Mouse (Mus musculus) cerebellum, adult 18-20 months (tissue): ENCODE results near the gene Tsga10ip.

Experiments used
- DNase-seq, 2 experiments: peaks; one replicate each; pipeline ENCODE4 v3.0.0; 2021

The Tsga10ip gene

DNA sequence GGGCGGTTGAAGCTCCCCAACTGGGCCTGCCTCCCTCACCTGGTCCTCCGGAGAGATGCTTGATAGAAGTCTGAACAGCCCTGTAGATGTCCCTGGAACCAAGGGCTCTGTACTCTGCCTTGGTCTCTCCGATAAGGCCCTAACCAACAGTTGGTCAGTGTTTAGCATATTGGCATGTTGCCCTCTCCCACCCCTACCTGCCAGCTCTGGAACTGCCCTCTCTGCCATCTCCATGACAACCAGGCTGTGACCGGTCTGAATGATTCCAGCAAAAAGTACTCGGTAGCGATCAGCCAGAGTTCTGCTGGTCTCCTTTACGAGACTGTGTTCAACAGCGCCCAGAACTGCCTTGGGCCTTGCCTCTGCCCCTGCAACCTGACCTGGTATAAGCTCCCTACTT is at the start of gene Tsga10ip:
Gene Tsga10ip (minus strand): TSS at position 234 of the 400 bp plus-strand sequence.
- DNase-seq = no peak

DNA sequence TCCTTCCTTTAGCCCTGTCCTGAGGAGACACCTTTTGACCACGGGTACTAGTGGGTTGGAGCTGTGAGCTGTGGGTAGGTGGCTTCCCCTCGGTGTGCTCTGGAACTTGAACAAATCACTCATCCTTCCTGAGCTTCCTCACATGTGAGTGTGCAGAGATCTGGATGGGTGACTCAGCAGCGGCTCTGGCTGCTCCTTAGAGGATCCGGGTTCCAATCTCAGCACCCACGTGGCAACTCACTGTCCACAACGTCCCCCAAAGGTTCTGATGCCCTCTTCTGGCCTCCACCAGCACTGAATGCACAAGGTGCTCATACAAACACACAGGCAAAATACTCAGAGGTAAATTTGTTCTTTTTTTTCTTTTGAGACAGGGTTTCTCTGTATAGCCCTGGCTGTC is 49.4 kb upstream of the Tsga10ip start:
- no peak for DNase-seq

DNA sequence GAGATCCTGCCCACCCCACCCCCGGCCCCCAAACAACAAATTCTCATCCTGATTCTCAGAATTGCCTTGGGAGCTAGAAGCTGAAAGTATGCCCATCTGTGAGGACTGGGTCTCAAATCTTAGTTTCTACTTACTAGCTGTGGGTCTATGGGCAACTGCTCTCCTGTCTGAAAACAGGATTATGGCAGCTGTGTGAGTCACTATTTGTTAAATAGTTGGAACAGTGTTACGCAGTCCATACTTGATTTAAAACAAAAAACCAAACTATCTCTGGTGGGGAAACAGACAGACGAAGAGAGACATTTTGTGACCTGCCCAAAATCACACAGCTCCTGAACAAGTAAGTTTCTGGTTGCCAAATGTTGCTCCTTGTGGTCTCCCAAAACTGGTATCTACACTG is 47.3 kb upstream of the Tsga10ip start:
- DNase-seq = no peak

DNA sequence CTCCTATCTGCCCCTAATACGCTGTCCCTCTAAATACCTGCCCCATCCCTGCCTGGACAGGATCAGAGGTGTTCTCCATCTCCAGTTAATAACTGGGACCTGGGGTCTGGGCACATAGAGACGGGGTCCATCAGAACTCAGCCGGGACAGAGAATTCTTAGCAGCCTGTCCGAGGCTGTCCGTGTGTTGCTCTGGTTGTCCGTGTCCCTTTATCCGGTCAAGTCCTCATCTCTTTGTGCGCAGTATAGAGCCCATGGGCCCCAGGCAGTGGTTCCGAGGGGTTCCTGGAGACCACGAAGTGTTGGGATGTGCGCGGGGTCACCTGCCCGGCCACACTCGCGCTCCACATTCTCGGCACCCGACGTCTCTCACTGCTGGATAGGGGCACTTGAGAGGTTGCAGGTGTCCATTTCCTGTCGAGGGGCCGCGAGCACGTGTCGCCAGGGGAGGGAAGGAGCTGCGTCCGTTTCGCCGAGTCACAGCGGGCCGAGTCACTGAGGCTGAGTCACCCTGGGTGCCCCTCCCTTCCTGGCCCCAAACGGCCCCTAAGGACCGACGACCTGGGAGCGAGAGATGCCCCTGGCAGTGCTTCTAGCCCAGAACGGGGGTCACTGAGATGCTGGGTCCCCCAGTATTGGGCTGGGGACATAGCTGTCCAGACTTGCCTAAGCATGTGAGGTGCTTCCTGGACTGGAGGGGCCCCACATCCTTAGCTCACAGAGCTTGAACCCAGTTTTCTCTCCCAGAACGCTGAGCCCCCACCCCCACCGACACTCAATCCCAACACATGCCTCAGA is 46.2 kb upstream of the Tsga10ip start:
- DNase-seq = peak in 1 of 2 experiments; percentile 10

DNA sequence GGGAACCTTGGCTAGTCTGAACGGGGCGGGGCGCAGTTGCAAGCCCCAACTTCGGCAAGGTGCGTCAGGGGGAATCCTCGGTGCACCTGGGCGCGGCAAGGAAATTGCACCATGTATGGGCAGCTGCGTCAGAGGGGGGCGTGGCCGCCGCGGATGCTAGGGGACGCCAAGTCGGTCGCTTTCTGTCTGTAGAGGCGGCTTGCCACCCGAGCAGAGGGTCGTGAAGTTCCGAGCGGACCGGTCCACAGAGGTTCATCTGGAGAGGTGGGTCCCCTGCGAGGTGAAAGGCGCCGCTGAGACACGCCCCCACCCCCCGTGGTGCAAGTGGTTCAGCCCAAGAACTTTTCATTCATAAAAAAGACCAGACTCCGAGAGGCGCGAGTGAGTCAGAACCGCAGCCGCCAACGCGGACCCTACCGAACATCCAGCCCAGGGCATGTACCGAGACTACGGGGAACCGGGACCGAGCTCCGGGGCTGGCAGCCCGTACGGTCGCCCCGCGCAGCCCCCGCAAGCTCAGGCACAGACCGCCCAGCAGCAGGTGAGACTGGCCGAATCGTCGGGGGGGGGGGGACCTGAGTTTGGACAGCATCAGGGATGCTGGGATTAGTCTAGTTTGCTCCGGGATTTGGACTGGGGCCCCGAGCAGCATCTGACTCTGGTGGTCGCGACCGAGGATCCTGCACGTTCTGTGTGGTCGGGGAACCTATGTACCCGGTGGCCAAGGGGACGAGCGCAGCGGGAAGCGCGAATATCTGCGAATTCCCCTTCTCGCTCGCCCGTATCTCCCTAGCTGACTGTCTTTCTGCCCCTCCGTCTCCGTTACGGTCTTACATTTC is 45.4 kb upstream of the Tsga10ip start, which contains the start of gene Fosl1:
Gene Fosl1 (plus strand): TSS at position 33 of the 839 bp plus-strand sequence.
- peak; percentile 73 to 74 for DNase-seq

DNA sequence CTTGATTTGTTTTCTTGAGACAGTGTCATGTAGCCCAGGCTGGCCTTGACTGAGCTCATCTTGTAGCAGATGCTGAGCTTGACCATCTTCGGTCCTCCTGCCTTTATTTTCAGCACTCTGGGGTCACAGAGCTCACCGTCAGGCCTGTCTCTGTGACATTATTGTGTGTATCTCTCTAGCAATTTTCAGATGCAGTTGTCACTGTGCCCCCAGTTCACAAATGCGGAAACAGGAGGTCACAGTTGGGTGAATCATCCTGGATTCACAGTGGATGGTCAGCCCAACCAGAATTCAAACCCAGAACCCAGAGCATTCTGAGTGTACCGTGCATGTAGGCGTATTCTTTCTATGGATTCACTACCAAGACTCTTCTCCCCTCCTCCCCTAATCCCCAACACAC is 43.4 kb upstream of the Tsga10ip start:
- peak in 1 of 2 experiments; percentile 0 for DNase-seq

DNA sequence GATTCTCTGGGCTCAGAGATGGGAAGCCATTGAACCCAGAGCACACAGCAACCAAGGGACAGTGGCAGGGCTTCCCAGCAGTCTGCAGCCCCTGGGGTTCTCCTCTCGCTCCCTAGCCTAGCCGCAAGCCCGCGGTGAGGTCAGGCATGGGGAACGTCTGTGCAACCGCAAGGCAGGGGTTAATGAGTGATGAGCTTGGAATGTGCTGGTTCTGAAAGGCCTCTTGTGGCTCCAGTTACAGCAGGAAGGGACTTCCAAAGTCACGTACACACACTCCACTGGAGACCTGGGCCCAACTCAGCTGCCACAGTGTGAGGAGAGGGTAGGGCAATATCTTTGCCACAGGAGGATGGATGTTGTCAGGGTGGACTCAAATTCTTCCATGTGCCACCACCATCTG is 42.6 kb upstream of the Tsga10ip start:
- DNase-seq = peak in 1 of 2 experiments; percentile 0

DNA sequence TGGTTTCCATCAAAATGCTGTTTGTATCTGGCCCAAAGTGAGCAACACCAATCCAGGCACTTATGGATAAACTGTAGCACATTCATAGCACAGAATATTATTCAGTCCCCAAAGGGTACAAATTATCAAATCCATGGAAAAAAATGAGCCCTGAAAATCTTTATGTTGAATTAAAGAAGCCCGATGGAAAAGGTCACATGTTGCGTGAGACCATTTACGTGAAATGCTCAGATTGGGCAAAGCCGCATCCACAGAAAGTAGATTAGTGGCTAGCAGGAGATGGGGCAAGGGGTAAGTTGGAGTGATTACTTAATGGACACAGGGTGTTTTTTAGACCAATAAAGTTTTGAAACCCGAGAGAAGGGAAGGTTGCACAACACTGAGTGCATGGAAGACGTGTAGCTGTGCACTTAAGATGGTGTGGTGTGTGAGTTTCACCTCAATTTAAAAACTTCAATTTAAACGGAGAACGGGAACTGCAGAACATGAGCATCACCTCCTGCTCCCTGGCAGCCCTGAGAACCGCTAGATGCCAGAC is 42.1 kb upstream of the Tsga10ip start:
- DNase-seq = peak in 1 of 2 experiments; percentile 0

DNA sequence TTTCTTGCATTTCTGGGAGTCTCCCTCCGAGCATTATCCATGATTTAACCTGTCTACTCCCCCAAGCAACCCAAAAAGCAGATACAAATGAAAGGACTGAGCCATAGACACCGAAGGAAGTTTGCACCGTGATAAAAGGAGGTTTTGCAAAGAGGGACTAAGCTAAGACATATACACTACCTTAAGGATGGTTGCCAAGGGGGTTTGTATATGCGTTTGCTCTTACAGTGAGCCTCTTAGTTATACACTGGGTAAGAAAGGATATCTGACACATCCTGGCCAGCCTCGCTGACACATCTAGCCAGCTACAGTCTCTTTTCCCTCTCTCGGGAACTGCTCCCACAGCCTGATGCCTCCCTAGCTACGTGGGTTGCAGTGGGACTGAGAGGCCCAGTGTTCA is 31.6 kb upstream of the Tsga10ip start:
- no peak for DNase-seq

DNA sequence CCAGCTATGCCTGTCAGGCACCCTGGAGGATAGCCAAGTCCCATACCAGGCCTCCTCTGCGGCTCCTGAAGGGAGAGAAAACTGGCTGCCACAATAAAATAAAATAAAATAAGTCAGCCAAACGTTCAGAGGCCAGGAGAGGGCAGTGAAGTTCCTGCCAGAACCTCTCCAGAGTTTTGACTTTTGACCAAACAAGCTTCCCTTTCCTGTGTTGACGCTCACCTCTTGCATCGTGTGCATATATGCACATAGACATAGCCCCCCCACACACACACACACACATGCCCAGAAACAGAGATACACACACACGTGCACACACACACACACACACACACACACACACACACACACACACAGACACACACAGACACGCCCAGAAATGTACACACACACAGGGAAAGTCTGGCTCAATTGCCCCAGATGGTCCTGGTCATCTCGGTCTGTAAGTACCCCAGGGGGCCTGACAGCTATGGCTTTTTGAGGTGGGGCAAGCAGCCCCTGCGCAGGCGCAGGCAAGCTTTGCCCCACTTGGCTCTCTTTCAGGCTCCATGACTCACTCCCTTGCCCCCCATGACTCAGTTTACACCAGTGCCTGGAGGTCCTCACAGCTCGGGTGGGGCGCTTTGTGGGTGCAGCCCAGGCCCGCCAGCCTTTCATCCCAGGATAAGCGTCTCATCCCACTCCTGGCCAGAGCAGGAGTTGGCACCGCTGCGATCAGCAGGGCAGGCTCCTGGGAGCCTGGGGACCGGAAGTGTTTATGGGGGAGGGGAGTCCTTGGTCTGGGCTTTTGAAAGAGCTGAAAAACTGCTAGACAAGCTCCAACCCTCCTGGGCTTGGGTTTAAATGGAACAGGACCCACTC is 30.9 kb upstream of the Tsga10ip start:
- DNase-seq = peak; percentile 46 to 47

DNA sequence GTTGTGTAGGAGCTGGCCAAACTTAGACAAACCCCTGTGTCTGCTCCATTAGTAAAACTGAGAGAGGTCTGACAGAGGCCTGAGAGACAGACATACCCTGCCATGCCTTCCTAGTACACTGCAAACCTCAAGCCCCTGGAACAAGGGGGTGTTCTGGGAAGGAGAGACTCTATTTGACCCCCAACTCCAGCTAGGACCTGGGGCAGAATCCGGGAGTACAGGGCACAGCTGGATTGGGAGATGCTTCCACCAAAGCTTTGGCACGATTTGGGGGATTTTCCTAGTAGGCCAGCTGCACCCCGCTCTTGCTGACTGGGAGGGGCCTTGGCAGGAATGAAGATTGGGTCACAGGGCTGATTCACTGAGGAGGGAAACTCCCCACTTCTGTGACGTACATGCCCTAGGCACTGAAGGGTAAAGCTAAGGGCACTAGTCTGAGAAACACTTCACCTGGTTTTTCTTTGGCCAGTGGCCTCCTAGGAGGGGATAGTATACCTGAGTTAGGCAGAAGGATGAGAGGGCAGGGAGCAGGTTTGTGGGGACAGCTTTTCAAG is 29.7 kb upstream of the Tsga10ip start:
- no peak for DNase-seq

DNA sequence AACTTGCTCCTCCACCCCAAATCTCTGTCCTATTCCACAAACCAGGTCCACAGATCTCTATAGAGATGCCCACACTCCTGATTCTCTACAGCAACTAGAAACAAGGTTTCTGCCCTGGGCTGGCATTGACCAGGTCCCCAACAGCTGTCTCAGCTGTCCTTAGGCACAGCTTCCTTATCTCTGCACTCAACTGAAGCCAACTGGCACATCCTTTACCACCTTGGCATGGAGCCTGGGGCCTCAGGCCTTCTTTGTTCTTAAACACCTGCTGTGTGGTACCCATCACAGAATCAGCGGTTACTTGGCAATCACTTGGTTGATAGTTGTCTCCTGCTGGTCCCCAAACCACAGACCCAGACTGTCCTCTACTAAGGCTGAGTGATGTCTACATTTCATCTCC is 28.1 kb upstream of the Tsga10ip start:
- DNase-seq = no peak

DNA sequence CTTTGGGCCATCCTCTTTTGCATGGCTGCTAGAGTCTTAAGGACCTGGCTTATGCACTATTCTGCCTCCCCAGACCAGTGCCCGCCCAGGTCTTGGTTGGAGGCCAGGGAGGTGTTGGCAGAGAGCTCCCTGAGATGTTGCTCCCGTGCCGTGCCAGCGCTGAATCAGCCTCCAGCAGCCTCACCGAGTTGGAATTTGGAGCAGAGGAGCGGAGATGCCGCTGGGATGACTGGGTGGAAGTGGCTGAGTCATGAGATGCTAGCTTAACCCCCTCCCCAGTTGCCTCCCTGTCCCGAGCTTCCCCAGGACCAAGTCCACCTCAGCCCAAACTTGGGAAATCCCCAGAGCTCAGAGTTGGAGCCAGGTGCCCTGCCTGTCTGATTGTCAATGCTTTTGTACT is 27.5 kb upstream of the Tsga10ip start:
- DNase-seq = peak; percentile 70 to 76

DNA sequence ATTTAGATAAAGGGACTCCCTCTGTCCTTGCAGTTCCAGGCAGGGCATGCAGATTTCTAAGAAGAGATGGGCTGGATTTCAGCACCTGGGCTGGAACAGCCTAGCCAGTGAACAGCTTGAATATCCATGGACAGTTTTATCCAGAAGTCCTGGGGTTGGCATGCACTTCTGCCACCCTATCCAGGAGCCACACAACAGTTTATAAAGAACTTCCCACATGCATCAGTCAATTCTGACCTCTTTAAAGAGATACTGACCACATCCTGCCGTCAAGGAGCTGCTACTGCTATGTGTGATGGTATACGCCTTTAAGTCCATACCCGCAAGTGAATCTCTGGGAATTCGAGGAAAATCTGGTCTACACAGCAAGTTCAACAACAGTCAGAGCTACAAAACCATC is 26.9 kb upstream of the Tsga10ip start:
- DNase-seq = no peak

DNA sequence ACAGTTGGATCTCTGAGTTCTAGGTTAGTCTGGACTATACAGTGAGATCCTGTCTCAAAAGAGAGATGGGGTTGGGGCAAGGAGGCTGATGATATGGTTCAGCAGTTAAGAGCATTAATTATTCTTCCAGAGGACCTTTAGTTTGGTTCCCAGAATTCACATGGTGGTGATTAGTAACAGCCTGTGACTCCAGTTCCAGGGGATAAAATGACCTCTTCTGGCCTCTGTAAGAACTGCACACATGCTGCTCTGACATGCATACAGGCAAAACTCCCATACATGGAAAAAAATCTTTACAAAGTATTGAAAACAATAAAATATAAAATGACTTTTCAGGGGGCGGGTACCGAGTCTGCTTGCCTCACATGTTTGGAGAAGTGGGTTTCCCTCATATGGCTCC is 25.8 kb upstream of the Tsga10ip start:
- DNase-seq = peak; percentile 37 to 48

DNA sequence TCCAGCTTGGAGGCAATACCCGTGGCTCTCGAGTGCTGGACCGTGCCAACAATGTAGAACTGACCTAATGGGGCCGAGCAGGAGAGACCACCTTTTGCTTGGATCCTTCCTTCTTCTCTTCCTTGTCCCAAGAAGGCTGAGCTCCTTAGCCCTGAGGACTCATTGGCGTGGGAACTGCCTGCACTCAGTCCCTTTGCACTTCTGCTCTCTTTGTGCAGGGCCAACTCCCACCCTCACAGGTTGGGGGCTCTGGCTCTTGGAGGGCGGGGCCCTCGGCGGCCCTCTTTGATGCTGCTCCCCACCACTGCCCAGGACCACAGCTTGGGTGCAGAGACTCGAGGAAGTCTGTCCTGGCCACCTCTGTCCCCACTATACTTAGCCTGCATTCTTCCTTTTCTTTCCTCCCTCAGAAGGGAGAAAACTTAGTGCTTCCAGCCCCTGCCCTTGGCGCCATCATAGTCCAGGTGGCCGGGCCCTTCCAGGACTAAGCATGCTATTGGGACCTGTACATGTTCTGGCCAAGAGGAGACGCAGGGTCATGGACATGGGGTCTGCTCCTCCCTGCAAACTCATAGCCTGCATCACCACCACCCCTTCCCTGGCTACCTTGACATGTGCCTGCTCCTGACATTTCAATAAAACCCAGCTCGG is 24.4 kb upstream of the Tsga10ip start:
- no peak for DNase-seq

DNA sequence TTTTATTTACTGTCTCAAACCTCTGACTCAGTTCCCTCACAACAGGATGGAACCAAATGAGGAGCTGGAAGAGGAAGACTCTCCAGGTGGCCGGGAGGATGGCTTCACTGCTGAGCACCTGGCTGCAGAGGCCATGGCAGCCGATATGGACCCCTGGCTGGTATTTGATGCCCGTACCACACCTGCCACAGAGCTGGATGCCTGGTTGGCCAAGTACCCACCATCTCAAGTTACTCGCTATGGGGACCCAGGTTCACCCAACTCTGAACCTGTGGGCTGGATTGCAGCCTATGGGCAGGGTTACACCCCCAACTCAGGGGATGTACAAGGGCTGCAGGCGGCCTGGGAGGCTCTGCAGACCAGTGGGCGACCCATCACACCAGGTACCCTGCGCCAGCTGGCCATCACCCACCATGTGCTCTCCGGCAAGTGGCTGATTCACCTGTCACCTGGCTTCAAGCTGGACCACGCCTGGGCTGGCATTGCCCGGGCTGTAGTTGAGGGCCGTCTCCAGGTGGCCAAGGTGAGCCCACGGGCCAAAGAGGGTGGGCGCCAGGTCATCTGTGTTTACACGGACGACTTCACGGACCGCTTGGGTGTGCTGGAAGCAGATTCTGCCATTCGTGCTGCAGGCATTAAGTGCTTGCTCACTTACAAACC is 23.7 kb upstream of the Tsga10ip start:
- peak; percentile 13 to 36 for DNase-seq

DNA sequence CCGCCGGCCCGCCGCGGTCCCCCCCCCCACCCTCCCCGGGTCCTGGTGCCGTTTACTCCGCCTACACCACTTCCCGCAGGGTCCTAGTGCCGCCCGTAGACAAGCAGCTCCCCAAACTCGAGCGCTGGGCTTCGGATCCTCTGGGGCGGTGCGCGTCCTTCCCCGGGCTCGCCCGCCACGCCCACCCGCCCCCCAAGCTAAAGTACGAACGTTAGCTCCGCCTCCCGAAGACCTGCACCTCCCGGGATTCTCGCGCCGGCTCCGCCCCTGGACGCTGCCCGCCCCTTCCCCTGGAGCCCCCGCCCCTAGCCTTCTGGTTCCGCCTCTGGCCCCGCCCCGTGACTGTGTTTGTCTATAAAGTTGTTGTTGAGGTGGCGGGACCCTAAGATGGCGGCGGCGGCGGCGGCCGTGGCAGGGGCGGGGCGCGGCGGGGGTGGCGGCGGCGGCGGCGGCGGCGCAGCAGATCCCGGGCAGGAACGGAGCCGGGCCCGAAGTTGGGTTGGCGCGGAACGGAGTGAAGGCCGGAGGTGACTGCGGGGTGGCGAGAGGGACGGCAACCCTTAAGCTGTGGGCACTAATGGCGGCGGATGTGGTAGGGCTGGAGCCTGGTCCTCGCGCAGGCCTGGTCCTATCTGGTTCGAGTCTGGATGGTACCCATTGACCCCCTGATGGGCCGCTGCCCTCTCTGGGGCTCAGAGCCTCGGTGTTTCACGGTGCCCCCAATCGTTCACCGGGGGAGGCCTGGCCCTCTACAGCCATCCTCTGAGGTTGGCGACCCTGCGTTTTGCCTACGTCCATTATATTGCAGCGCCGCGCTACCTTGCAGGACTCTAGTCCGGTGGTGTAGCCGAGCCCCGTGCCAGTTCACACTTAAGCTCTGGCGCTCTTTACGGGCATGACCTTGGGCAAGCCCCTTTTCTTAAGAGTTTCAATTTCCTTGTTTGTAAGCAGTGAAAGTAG is 22.7 kb upstream of the Tsga10ip start, which contains the start of the genes Drap1 and AI837181:
Gene Drap1 (minus strand): TSS at position 198 of the 960 bp plus-strand sequence.
Gene AI837181 (plus strand): TSS at position 363 of the 960 bp plus-strand sequence.
- DNase-seq = peak; percentile 95

DNA sequence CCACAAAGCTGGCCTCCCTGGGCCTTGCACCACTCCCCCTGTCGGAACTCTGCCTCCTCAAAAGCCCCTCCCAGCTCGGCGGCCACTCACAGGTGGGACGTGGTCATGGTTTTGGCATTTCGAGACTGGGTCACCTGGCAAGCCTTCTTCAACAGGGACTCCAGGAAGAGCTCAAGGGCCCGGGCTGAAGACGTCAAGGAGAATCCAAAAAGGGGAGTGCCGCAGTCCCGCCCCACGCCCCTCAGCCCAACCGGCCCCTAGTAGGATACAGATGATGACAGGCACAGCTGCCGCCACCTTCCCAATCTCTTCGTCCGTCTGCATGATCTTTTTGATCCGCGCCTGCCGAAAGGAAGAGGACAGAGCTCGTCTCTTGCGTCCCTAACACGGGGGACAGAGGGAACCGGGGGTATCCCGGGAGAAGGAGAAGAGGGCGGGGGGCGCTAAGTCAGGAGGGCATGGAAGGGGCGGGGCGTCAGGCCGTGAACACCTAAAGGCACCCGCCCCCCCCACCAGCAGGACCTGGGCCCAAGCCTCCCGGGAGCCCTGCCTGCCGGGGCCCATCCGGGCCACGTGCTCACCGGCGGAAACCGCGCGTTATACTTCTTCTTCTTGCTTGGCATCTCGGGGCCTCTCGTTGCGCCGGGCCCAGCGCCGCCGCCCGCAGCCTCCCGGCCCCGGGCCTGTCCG is 21.9 kb upstream of the Tsga10ip start:
- peak; percentile 77 to 82 for DNase-seq
